ENCODE assay signal across 14 mouse cellular contexts in genomic region chr10:63950867-63951266, GRCm38 (mm10). TPM values are rescaled to one million over a fixed set of nuclear protein-coding genes. Genes with fewer than 3 reads are reported as not detected.
A peak's percentile ranks its signal among the peaks of the same experiment; 100 is the strongest.
DNase-seq lines count a peak whose midpoint lies in the region; ATAC-seq lines count a peak whose summit lies in the region.
"Had no signal": no experiment of that assay in that cellular context is flagged by ENCODE, and none has a peak within 500 bp of the region (broad histone marks: within the 10 kb centered on the region; RNA-seq: fewer than 3 reads in every experiment).

No protein-coding gene starts in this region.

- peaks cover 2% of the 10 kb centered on the region; the same call in 1 of the 2 replicates for H3K4me1 ChIP-seq in lung, embryonic 16.5 days (replicated peaks; ENCODE audit: control insufficient read depth, insufficient read depth, low read length)
- H3K4me1 ChIP-seq: liver, embryonic 15.5 days; stomach, embryonic 15.5 days had no signal

- no peaks in the 10 kb centered on the region for H3K9me3 ChIP-seq in lung, embryonic 16.5 days (ENCODE audit: control insufficient read depth, low read length)
- H3K9me3 ChIP-seq: liver, embryonic 15.5 days; stomach, embryonic 15.5 days had no signal

- H3K9ac ChIP-seq in lung, embryonic 16.5 days (ENCODE audit: low read length), result no peak overlapping the region
- H3K9ac ChIP-seq: liver, embryonic 15.5 days; stomach, embryonic 15.5 days had no signal

- 35% methylated on average over 8 of the region's 8 CpGs for WGBS in lung, embryonic 16.5 days

- DNase-seq in adrenal gland, postnatal 14 days, result peak; percentile 5
- no peak for DNase-seq in adrenal gland, adult (ENCODE audit: inconsistent age in 2 of 2, low spot score in 1 of 2)
- no peak for DNase-seq in lung, postnatal 14 days
- peak; percentile 15 to 18 for DNase-seq in kidney, adult 8-10 months
- DNase-seq in yolk sac, embryonic 10.5 days (ENCODE audit: low spot score), result peak; percentile 25
- no peak for DNase-seq in spleen, postnatal 10 days (ENCODE audit: low spot score in 2 of 2)
- no peak for DNase-seq in cerebellum, adult 18-20 months
- DNase-seq: right cerebral cortex, postnatal 14 days had no signal

- H3K4me2 ChIP-seq in lung, embryonic 16.5 days (ENCODE audit: low read depth, low read length), result no peak overlapping the region
- H3K4me2 ChIP-seq: liver, embryonic 15.5 days; stomach, embryonic 15.5 days had no signal

- no peak overlapping the region for H3K4me3 ChIP-seq in lung, embryonic 16.5 days (ENCODE audit: low read length)
- H3K4me3 ChIP-seq: liver, embryonic 15.5 days; stomach, embryonic 15.5 days had no signal

- no peaks in the 10 kb centered on the region for H3K27me3 ChIP-seq in lung, embryonic 16.5 days (ENCODE audit: control insufficient read depth, insufficient read depth, low read depth, low read length)
- H3K27me3 ChIP-seq: liver, embryonic 15.5 days; stomach, embryonic 15.5 days had no signal

- no peaks in the 10 kb centered on the region for H3K36me3 ChIP-seq in lung, embryonic 16.5 days (ENCODE audit: control insufficient read depth, insufficient read depth, low read length)
- H3K36me3 ChIP-seq: liver, embryonic 15.5 days; stomach, embryonic 15.5 days had no signal

- ATAC-seq in lung, embryonic 16.5 days (ENCODE audit: low read depth), result peak; percentile 53; the same call in 1 of the 2 replicates
- ATAC-seq: midbrain, embryonic 16.5 days had no signal

- no peak overlapping the region for H3K27ac ChIP-seq in lung, embryonic 16.5 days (ENCODE audit: low read length)
- H3K27ac ChIP-seq: liver, embryonic 15.5 days; stomach, embryonic 15.5 days had no signal

RNA-seq across cellular contexts. Expression of gene Gm10118, which starts 23.6 kb away (rescaled TPM):
- not detected in 2 replicates for total RNA-seq in adrenal gland, postnatal 14 days (2021)
- 0.08 and 0.15 TPM in 2 replicates for polyA plus RNA-seq in lung, embryonic 16.5 days (2015; fragmentation: Nextera tagmentation; extraction: Ambion mirVana)
- total RNA-seq: ES-E14 had no signal
- polyA plus RNA-seq: gonadal fat pad, adult 2 months; liver, embryonic 15.5 days had no signal

Comparison
In these comparisons a context has a peak if more than half of its experiments do, and no peak if none do; other contexts are left out.
1. DNase-seq: peak in adrenal gland, postnatal 14 days (single experiment), kidney, adult 8-10 months (2 of 2) and yolk sac, embryonic 10.5 days (single experiment); none in adrenal gland, adult (0 of 2), lung, postnatal 14 days (single experiment), spleen, postnatal 10 days (0 of 2) and cerebellum, adult 18-20 months (0 of 2).